Mouse (Mus musculus): ENCODE results near the gene Junb. TPM values are rescaled to one million over a fixed set of nuclear protein-coding genes. Genes with fewer than 3 reads are reported as not detected.

Gene Junb
- polyA plus RNA-seq, 1 experiment: 52.0 TPM

- peak; percentile 77 to 94 for DNase-seq (ENCODE audit: extremely low spot score in 1 of 2, low spot score in 1 of 2)
Measured at GRCm38 (mm10) chr8:84989810-84990209, 11.3 kb upstream of the Junb start.

- no peak for DNase-seq (ENCODE audit: extremely low spot score in 1 of 2, low spot score in 1 of 2)
Measured at GRCm38 (mm10) chr8:84989311-84989731, 10.8 kb upstream of the Junb start.

- no peak for DNase-seq (ENCODE audit: extremely low spot score in 1 of 2, low spot score in 1 of 2)
Measured at GRCm38 (mm10) chr8:84987903-84988302, 9.4 kb upstream of the Junb start.

GRCm38 (mm10) chr8:84987388-84987787 lies 8.9 kb upstream of the Junb start:
- DNase-seq (ENCODE audit: extremely low spot score in 1 of 2, low spot score in 1 of 2): no peak

GRCm38 (mm10) chr8:84986379-84986945 lies 7.9 kb upstream of the Junb start:
- no peak for DNase-seq (ENCODE audit: extremely low spot score in 1 of 2, low spot score in 1 of 2)

GRCm38 (mm10) chr8:84985684-84986378 lies 7.3 kb upstream of the Junb start:
- peak; percentile 92 to 96 for DNase-seq (ENCODE audit: extremely low spot score in 1 of 2, low spot score in 1 of 2)

- DNase-seq (ENCODE audit: extremely low spot score in 1 of 2, low spot score in 1 of 2): peak in 1 of 2 experiments; percentile 55
Measured at GRCm38 (mm10) chr8:84985049-84985683, 6.6 kb upstream of the Junb start.

- DNase-seq (ENCODE audit: extremely low spot score in 1 of 2, low spot score in 1 of 2): no peak
Measured at GRCm38 (mm10) chr8:84984294-84985048, 6.0 kb upstream of the Junb start.

GRCm38 (mm10) chr8:84982499-84983011 lies 4.0 kb upstream of the Junb start:
- no peak for DNase-seq (ENCODE audit: extremely low spot score in 1 of 2, low spot score in 1 of 2)

GRCm38 (mm10) chr8:84981644-84982498 lies 3.4 kb upstream of the Junb start:
- DNase-seq (ENCODE audit: extremely low spot score in 1 of 2, low spot score in 1 of 2): no peak

- DNase-seq (ENCODE audit: extremely low spot score in 1 of 2, low spot score in 1 of 2): peak in 1 of 2 experiments; percentile 63
Measured at GRCm38 (mm10) chr8:84980622-84981358, 2.3 kb upstream of the Junb start.

GRCm38 (mm10) chr8:84979599-84980421 lies 1.3 kb upstream of the Junb start:
- peak; percentile 86 to 95 for DNase-seq (ENCODE audit: extremely low spot score in 1 of 2, low spot score in 1 of 2)

GRCm38 (mm10) chr8:84977435-84978247 lies 877 bp downstream of the Junb start:
- peak in 1 of 2 experiments; percentile 70 for DNase-seq (ENCODE audit: extremely low spot score in 1 of 2, low spot score in 1 of 2)

- no peak for DNase-seq (ENCODE audit: extremely low spot score in 1 of 2, low spot score in 1 of 2)
Measured at GRCm38 (mm10) chr8:84976763-84977434, 1.6 kb downstream of the Junb start.

- peak; percentile 89 to 98 for DNase-seq (ENCODE audit: extremely low spot score in 1 of 2, low spot score in 1 of 2)
Measured at GRCm38 (mm10) chr8:84976031-84976762, 2.3 kb downstream of the Junb start.

GRCm38 (mm10) chr8:84975434-84975833 lies 3.1 kb downstream of the Junb start:
- DNase-seq (ENCODE audit: extremely low spot score in 1 of 2, low spot score in 1 of 2): peak in 1 of 2 experiments; percentile 81
